Mouse (Mus musculus) lung, postnatal 0 days (tissue): Measurements from ENCODE around the gene Top1. TPM values are rescaled to one million over a fixed set of nuclear protein-coding genes. Genes with fewer than 3 reads are reported as not detected.
A peak's percentile ranks its signal among the peaks of the same experiment; 100 is the strongest.

Experiments
- ATAC-seq: fragments of 200-750 bp; cut with Nextera tagmentation; 2 replicates; pipeline ENCODE4 v1.8.0; 2017; ENCODE audit warnings: moderate library complexity
- DNase-seq: peaks from one replicate; pipeline ENCODE4 v3.0.0-alpha.2; 2016; ENCODE audit warnings: low spot score
- H3K27ac ChIP-seq: fragments of 300-500 bp; sonication (generic); 2 replicates; pipeline ENCODE4 v1.5.1; 2014; ENCODE audit warnings: antibody characterized with exemption, mild to moderate bottlenecking, low read length, mixed read lengths
- H3K27me3 ChIP-seq: fragments of 300-500 bp; sonication (generic); replicated peaks from 2 replicates; pipeline ENCODE4 v1.6.1; 2014; ENCODE audit warnings: low read length, mixed read lengths; ENCODE audit not compliant: insufficient read depth
- H3K36me3 ChIP-seq: fragments of 300-500 bp; sonication (generic); 2 replicates; pipeline ENCODE4 v1.6.1; 2014; ENCODE audit warnings: low read length, mixed read lengths; ENCODE audit not compliant: insufficient read depth
- H3K4me1 ChIP-seq: fragments of 300-500 bp; sonication (generic); 2 replicates; pipeline ENCODE4 v1.6.1; 2014; ENCODE audit warnings: antibody characterized with exemption, low read depth, low read length, mixed read lengths; ENCODE audit not compliant: insufficient read depth
- H3K4me2 ChIP-seq: fragments of 300-500 bp; sonication (generic); replicated peaks from 2 replicates; pipeline ENCODE4 v1.6.1; 2014; ENCODE audit warnings: low read depth, mild to moderate bottlenecking, low read length, moderate library complexity, mixed read lengths
- H3K4me3 ChIP-seq: fragments of 300-500 bp; sonication (generic); 2 replicates; pipeline ENCODE4 v1.5.1; 2014; ENCODE audit warnings: low read depth, low read length
- H3K9ac ChIP-seq: fragments of 300-500 bp; sonication (generic); replicated peaks from 2 replicates; pipeline ENCODE4 v1.6.1; 2014; ENCODE audit warnings: low read depth, mild to moderate bottlenecking
- H3K9me3 ChIP-seq: fragments of 300-500 bp; sonication (generic); 2 replicates; pipeline ENCODE4 v1.6.1; 2016; ENCODE audit warnings: low read length, mixed read lengths
- CTCF ChIP-seq: IDR thresholded peaks from 2 replicates; pipeline ENCODE4 v1.5.1; 2016; ENCODE audit warnings: antibody characterized with exemption, mild to moderate bottlenecking
- EP300 ChIP-seq: IDR thresholded peaks from 2 replicates; pipeline ENCODE4 v1.6.1; 2016; ENCODE audit warnings: antibody characterized with exemption, mild to moderate bottlenecking, control low read depth
- WGBS: fragments of 180-500 bp; shearing (Covaris S2); extraction: QIAGEN DNeasy Blood & Tissue Kit; methylation state at CpG from one replicate; pipeline ENCODE4 v1.1.7; 2014; 5-methylcytosine and 5-hydroxymethylcytosine counted together
- polyA plus RNA-seq: library from polyadenylated mRNA; unstranded; fragments of >200 nt; fragmentation: Nextera tagmentation; extraction: Ambion mirVana; gene quantifications from 2 replicates; pipeline ENCODE4 v1.2.1, GENCODE M21; 2015

Top1 gene
- polyA plus RNA-seq, 1 experiment from 2014 or later = 38.7 TPM

GRCm38 (mm10) chr2:160702824-160703223, 57.1 kb downstream of the Top1 start:
- no peaks in the 10 kb centered on the region for H3K27me3 ChIP-seq
- H3K4me1 ChIP-seq = no peaks in the 10 kb centered on the region
- no peak for TF ChIP-seq EP300
- no peak for TF ChIP-seq CTCF
- H3K9me3 ChIP-seq = no peaks in the 10 kb centered on the region
- peaks cover 18% of the 10 kb centered on the region for H3K36me3 ChIP-seq
- no peak overlapping the region for H3K9ac ChIP-seq
- H3K27ac ChIP-seq = no peak overlapping the region
- H3K4me2 ChIP-seq = no peak overlapping the region
- ATAC-seq = no peak
- no peak overlapping the region for H3K4me3 ChIP-seq
- DNase-seq = no peak

- DNase-seq = no peak
- Histone ChIP-seq H3K9me3 (no peaks in the 10 kb centered on the region), H3K27me3 (no peaks in the 10 kb centered on the region), H3K9ac (no peak overlapping the region), H3K27ac (no peak overlapping the region), H3K4me1 (no peaks in the 10 kb centered on the region), H3K4me2 (no peak overlapping the region), H3K36me3 (peaks cover 25% of the 10 kb centered on the region), H3K4me3 (no peak overlapping the region)
- WGBS = 94% methylated on average over 3 of the region's 3 CpGs
- no peak for ATAC-seq
- TF ChIP-seq CTCF (no peak), EP300 (no peak)
Observed at GRCm38 (mm10) chr2:160707673-160708072, 62.0 kb downstream of the Top1 start.

- H3K27me3 ChIP-seq = no peaks in the 10 kb centered on the region
- H3K27ac ChIP-seq = no peak overlapping the region
- WGBS = 37% methylated on average over 4 of the region's 4 CpGs
- no peak overlapping the region for H3K4me3 ChIP-seq
- TF ChIP-seq CTCF (no peak), EP300 (no peak)
- H3K4me2 ChIP-seq = no peak overlapping the region
- no peaks in the 10 kb centered on the region for H3K9me3 ChIP-seq
- no peak for ATAC-seq
- H3K4me1 ChIP-seq = peaks cover 4% of the 10 kb centered on the region; the same call in 1 of the 2 replicates
- no peak for DNase-seq
- H3K9ac ChIP-seq = no peak overlapping the region
- H3K36me3 ChIP-seq = peaks cover 51% of the 10 kb centered on the region; the same call in 1 of the 2 replicates
Observed at GRCm38 (mm10) chr2:160715463-160716030, 69.9 kb downstream of the Top1 start.

- Histone ChIP-seq H3K9ac (no peak overlapping the region), H3K4me3 (no peak overlapping the region), H3K9me3 (no peaks in the 10 kb centered on the region), H3K4me1 (peaks cover 4% of the 10 kb centered on the region; the same call in 1 of the 2 replicates), H3K27ac (no peak overlapping the region), H3K4me2 (no peak overlapping the region), H3K27me3 (no peaks in the 10 kb centered on the region), H3K36me3 (peaks cover 41% of the 10 kb centered on the region; the same call in 1 of the 2 replicates)
- 72% methylated on average over 5 of the region's 5 CpGs for WGBS
- peak; percentile 59 for DNase-seq
- ATAC-seq = no peak
- peak; percentile 82 for TF ChIP-seq CTCF
- no peak for TF ChIP-seq EP300
Observed at GRCm38 (mm10) chr2:160717269-160717668, 71.6 kb downstream of the Top1 start.

- TF ChIP-seq CTCF (no peak), EP300 (peak; percentile 93)
- peaks cover 39% of the 10 kb centered on the region; the same call in 1 of the 2 replicates for H3K36me3 ChIP-seq
- no peak overlapping the region for H3K4me2 ChIP-seq
Observed at GRCm38 (mm10) chr2:160718811-160719210, 73.1 kb downstream of the Top1 start.

GRCm38 (mm10) chr2:160722714-160723113, 77.0 kb downstream of the Top1 start:
- no peaks in the 10 kb centered on the region for H3K27me3 ChIP-seq
- ATAC-seq = no peak

More at GRCm38 (mm10) chr2:160718811-160719210, 73.1 kb downstream of the Top1 start:
- H3K4me3 ChIP-seq = no peak overlapping the region
- 55% methylated on average over 3 of the region's 3 CpGs for WGBS
- H3K4me1 ChIP-seq = peaks cover 4% of the 10 kb centered on the region; the same call in 1 of the 2 replicates
- no peak overlapping the region for H3K9ac ChIP-seq
- H3K27ac ChIP-seq = peak overlapping the region; percentile 39; the same call in 1 of the 2 replicates
- peak; percentile 90 for ATAC-seq
- peak; percentile 89 for DNase-seq
- no peaks in the 10 kb centered on the region for H3K9me3 ChIP-seq
- no peaks in the 10 kb centered on the region for H3K27me3 ChIP-seq

More at GRCm38 (mm10) chr2:160722714-160723113, 77.0 kb downstream of the Top1 start:
- no peak overlapping the region for H3K4me2 ChIP-seq
- no peak overlapping the region for H3K27ac ChIP-seq
- H3K4me3 ChIP-seq = no peak overlapping the region
- WGBS = 67% methylated on average over 4 of the region's 4 CpGs
- DNase-seq = no peak
- peaks cover 20% of the 10 kb centered on the region; the same call in 1 of the 2 replicates for H3K36me3 ChIP-seq
- no peak overlapping the region for H3K9ac ChIP-seq
- no peaks in the 10 kb centered on the region for H3K9me3 ChIP-seq
- TF ChIP-seq EP300 (no peak), CTCF (no peak)
- peaks cover 7% of the 10 kb centered on the region; the same call in 1 of the 2 replicates for H3K4me1 ChIP-seq
